Mouse (Mus musculus) forebrain, embryonic 11.5 days (tissue): Measurements from ENCODE around the gene Ndufv2. TPM values are rescaled to one million over a fixed set of nuclear protein-coding genes. Genes with fewer than 3 reads are reported as not detected.

Source experiments
- polyA plus RNA-seq: library from polyadenylated mRNA; unstranded; fragments of >200 nt; fragmentation: Nextera tagmentation; extraction: Ambion mirVana; gene quantifications from 2 replicates; pipeline ENCODE4 v1.2.1, GENCODE M21; 2014

The Ndufv2 gene
- polyA plus RNA-seq, 1 experiment from 2014 or later: 317 TPM

Other genes with a start within 250 kb of the Ndufv2 start
- gene Ralbp1, start 215.8 kb downstream of the Ndufv2 start, polyA plus RNA-seq: 35.4 and 45.2 TPM in 2 replicates
- 107 and 115 TPM in 2 replicates for gene Twsg1, start 150.3 kb downstream of the Ndufv2 start, polyA plus RNA-seq
- 29.0 and 30.3 TPM in 2 replicates for gene Ankrd12, start 24.5 kb downstream of the Ndufv2 start, polyA plus RNA-seq
- 24.9 and 29.4 TPM in 2 replicates for gene Washc1, start 10.0 kb upstream of the Ndufv2 start, polyA plus RNA-seq
- gene Ddx11, start 22.0 kb upstream of the Ndufv2 start, polyA plus RNA-seq: 29.0 and 31.4 TPM in 2 replicates